Mouse (Mus musculus): ENCODE data around the gene Ctcf.

GRCm38 (mm10) chr8:105636018-105636962 lies at the start of gene Ctcf:
- TF ChIP-seq CTCF (IDR thresholded peaks at IDR 0.05; ENCODE audit: low read depth, low read length) (peak; percentile 56), POLR2A (IDR thresholded peaks at IDR 0.05; ENCODE audit: extremely low read depth, insufficient read depth, low read length) (0 out of 2 replicates have a peak, but pooled peaks have one; percentile 27)
